Mouse (Mus musculus): ENCODE measurements at regions not wholly inside any gene's neighbourhood (a gene's known extent, or its start where the extent isn't known, plus 50 kb on each side); places are given as distances from the start of the nearest gene placed in this dataset.

- no peak for DNase-seq (ENCODE audit: low spot score in 2 of 2)
Measured at GRCm38 (mm10) chr13:113536306-113536705, 82.1 kb downstream of the Snx18 start.

- DNase-seq (ENCODE audit: low spot score in 2 of 2): no peak
Measured at GRCm38 (mm10) chr13:113534664-113535455, 83.5 kb downstream of the Snx18 start.

GRCm38 (mm10) chr13:113533884-113534445 is 84.4 kb downstream of the Snx18 start:
- DNase-seq (ENCODE audit: low spot score in 2 of 2): no peak

GRCm38 (mm10) chr13:113526997-113527396 is 91.4 kb downstream of the Snx18 start:
- DNase-seq (ENCODE audit: low spot score in 2 of 2): no peak

GRCm38 (mm10) chr13:113523503-113523902 is 94.9 kb downstream of the Snx18 start:
- no peak for DNase-seq (ENCODE audit: low spot score in 2 of 2)

- DNase-seq (ENCODE audit: low spot score in 2 of 2): no peak
Measured at GRCm38 (mm10) chr13:113518144-113518543, 100.2 kb downstream of the Snx18 start.

GRCm38 (mm10) chr13:113516102-113516501 is 102.3 kb downstream of the Snx18 start:
- DNase-seq (ENCODE audit: low spot score in 2 of 2): no peak

- DNase-seq (ENCODE audit: low spot score in 2 of 2): no peak
Measured at GRCm38 (mm10) chr13:113515162-113515600, 103.2 kb downstream of the Snx18 start.

- peak in 1 of 2 experiments; percentile 50 for DNase-seq (ENCODE audit: low spot score in 2 of 2)
Measured at GRCm38 (mm10) chr13:113509403-113510185, 108.8 kb downstream of the Snx18 start.

- no peak for DNase-seq (ENCODE audit: low spot score in 2 of 2)
Measured at GRCm38 (mm10) chr13:113508124-113508728, 110.1 kb downstream of the Snx18 start.

- DNase-seq (ENCODE audit: low spot score in 2 of 2): no peak
Measured at GRCm38 (mm10) chr13:113502528-113502927, 115.8 kb downstream of the Snx18 start.

GRCm38 (mm10) chr13:113502059-113502458 is 116.3 kb downstream of the Snx18 start:
- no peak for DNase-seq (ENCODE audit: low spot score in 2 of 2)

- DNase-seq (ENCODE audit: low spot score in 2 of 2): no peak
Measured at GRCm38 (mm10) chr13:113500373-113500990, 117.9 kb downstream of the Snx18 start.

- DNase-seq (ENCODE audit: low spot score in 2 of 2): no peak
Measured at GRCm38 (mm10) chr13:113499079-113499710, 119.2 kb downstream of the Snx18 start.

GRCm38 (mm10) chr13:113495595-113496285 is 122.6 kb downstream of the Snx18 start:
- no peak for DNase-seq (ENCODE audit: low spot score in 2 of 2)

- no peak for DNase-seq (ENCODE audit: low spot score in 2 of 2)
Measured at GRCm38 (mm10) chr13:113495136-113495535, 123.2 kb downstream of the Snx18 start.

GRCm38 (mm10) chr13:113494688-113495087 is 123.7 kb downstream of the Snx18 start:
- DNase-seq (ENCODE audit: low spot score in 2 of 2): no peak

- DNase-seq (ENCODE audit: low spot score in 2 of 2): no peak
Measured at GRCm38 (mm10) chr13:113489951-113490822, 128.2 kb downstream of the Snx18 start.

- no peak for DNase-seq (ENCODE audit: low spot score in 2 of 2)
Measured at GRCm38 (mm10) chr13:113486368-113486955, 131.9 kb downstream of the Snx18 start.
